Mouse (Mus musculus) heart, adult 8-10 months (tissue): Measurements from ENCODE around the gene 6820408C15Rik. TPM values are rescaled to one million over a fixed set of nuclear protein-coding genes. Genes with fewer than 3 reads are reported as not detected.
A peak's percentile ranks its signal among the peaks of the same experiment; 100 is the strongest.

ENCODE experiments used
- DNase-seq: peaks from one replicate; pipeline ENCODE4 v3.0.0; 2022; ENCODE audit warnings: low spot score
- total RNA-seq, 4 experiments: library from RNA; stranded (reverse); gene quantifications; 2 replicates each; pipeline ENCODE4 v1.2.4; 2022

6820408C15Rik gene
- total RNA-seq, result 1 to 10 TPM; 1.5 to 2.9 (median 2.3) TPM

DNA sequence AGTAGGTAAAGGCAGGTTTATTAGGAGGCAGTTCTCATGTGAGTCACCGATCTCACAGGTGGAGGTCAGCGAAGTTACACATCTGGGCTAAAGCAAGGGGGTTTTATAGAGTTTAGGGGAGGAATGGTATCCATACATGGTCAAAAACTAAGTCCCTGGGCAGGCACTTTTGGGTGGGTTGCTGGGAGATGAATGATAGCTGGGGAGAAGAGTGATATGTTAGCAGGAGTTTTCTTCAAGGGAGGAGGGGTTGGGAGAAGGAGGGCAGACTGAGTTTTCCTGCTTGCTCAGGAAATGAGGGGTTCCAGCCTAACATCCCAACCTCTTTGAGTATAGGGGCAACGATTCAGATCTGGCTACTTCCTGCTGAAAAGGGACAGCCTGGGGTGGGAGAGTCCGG lies at the start of gene 6820408C15Rik:
6820408C15Rik (plus strand) TSS at position 301 of the 400 bp plus-strand sequence.
- DNase-seq, result no peak

- DNase-seq, result no peak
Observed at GRCm38 (mm10) chr2:152367917-152368316, 47.5 kb upstream of the 6820408C15Rik start.

DNA sequence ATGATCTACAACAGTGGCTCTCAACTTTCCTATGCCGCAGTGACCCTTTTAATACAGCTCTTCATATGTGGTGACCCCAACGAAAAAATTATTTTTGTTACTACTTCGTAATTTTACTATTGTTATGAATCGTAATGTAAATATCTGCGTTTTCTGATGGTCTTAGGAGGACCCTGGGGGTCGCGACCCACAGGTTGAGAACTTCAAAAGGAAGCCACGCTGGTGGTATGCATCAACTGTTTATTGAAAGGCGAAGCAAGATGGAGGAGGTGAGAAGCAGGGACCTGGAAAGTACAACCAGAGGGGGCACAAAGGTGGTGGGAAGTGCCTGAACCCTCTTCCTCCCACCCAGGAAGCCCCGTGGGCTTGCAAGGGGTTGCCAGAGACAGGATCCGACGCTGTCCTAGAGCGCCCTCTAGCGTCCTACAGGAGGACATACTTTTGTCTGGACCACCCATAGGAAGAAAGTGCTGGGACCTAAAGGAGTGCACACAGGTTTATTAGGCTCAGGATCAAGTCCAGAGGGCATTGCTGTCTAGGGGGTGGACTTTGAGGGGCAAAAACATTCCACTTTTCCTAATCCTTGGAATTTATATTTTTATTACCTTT lies 46.8 kb upstream of the 6820408C15Rik start:
- peak; percentile 48 for DNase-seq

- DNase-seq, result no peak
Observed at GRCm38 (mm10) chr2:152372104-152372503, 43.3 kb upstream of the 6820408C15Rik start.

GRCm38 (mm10) chr2:152372661-152373060 lies 42.7 kb upstream of the 6820408C15Rik start:
- no peak for DNase-seq

DNA sequence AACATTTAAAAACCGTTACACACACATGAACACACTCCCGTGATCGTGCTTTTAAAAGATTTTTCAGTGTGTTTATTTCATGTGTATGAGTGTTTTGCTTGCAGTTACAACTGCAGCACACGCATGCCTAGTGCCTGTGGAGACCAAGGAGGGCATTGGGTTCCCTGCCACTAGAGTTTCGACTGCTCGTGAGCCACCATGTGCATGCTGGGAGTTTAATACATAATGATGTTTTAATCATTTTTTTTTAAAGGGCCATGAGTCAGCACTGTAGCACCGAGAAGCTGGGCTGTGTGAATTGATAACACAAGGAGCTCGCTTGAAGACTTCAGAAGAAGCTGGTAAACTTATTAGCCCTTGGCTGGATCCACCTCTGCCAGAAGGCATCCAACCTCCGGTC lies 41.8 kb upstream of the 6820408C15Rik start:
- no peak for DNase-seq

GRCm38 (mm10) chr2:152375652-152376344 lies 39.6 kb upstream of the 6820408C15Rik start:
- DNase-seq, result no peak

GRCm38 (mm10) chr2:152376345-152376741 lies 39.0 kb upstream of the 6820408C15Rik start, which contains the start of gene Nrsn2:
Nrsn2 (minus strand) TSS chr2:152376638.
- no peak for DNase-seq

GRCm38 (mm10) chr2:152384191-152384590 lies 31.2 kb upstream of the 6820408C15Rik start:
- DNase-seq, result no peak

GRCm38 (mm10) chr2:152392786-152393185 lies 22.6 kb upstream of the 6820408C15Rik start:
- DNase-seq, result no peak

GRCm38 (mm10) chr2:152393225-152394017 lies 22.0 kb upstream of the 6820408C15Rik start:
- DNase-seq, result no peak

- no peak for DNase-seq
Observed at GRCm38 (mm10) chr2:152395271-152395920, 20.0 kb upstream of the 6820408C15Rik start.

GRCm38 (mm10) chr2:152396110-152397003 lies 19.0 kb upstream of the 6820408C15Rik start:
- DNase-seq, result peak; percentile 77

GRCm38 (mm10) chr2:152397004-152397589 lies 18.3 kb upstream of the 6820408C15Rik start:
- DNase-seq, result no peak

DNA sequence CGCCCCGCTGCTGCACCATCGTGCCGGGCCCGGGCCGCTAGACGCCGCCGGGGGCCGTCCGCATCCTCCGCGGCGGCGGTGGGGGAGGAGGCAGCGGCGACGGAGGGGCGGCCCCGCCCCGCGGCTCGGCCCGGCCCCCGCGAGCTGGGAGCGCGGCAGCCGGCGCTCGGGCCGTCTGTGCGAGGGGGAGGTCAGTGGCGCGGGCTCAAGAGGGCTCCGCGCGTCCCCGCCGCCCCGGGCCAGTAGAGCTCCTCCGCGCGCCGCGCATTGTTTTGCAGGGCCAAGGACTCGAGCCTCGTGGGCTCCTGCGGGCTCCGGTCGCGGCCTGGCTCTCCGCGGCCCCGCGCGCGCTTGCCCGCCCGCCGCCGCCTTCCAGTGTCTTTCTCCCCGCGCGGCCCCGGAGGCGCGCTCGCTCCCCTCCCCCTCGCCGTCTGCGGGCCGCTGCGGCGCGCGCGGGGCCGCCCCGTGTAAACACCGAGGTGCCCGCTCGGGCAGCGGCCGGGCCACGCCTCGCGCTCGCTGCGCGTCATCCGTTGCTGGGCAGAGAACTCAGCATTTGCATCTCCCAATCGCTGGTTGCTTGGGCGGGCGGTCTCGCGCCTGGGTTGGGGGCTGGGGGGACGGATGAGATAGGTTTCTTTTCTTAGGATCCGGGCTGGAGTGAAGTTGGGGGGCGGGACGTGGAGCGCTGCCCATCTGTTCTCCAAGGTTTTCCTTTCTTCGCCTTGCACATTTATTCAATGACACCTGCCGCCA lies 17.5 kb upstream of the 6820408C15Rik start, which contains the start of gene Sox12:
Sox12 (minus strand) TSS at position 384 of the 756 bp plus-strand sequence.
- peak; percentile 93 for DNase-seq

GRCm38 (mm10) chr2:152398691-152399090 lies 16.7 kb upstream of the 6820408C15Rik start:
- DNase-seq, result peak; percentile 92

GRCm38 (mm10) chr2:152399122-152399542 lies 16.3 kb upstream of the 6820408C15Rik start:
- DNase-seq, result no peak

GRCm38 (mm10) chr2:152406126-152406525 lies 9.3 kb upstream of the 6820408C15Rik start:
- DNase-seq, result peak; percentile 91

DNA sequence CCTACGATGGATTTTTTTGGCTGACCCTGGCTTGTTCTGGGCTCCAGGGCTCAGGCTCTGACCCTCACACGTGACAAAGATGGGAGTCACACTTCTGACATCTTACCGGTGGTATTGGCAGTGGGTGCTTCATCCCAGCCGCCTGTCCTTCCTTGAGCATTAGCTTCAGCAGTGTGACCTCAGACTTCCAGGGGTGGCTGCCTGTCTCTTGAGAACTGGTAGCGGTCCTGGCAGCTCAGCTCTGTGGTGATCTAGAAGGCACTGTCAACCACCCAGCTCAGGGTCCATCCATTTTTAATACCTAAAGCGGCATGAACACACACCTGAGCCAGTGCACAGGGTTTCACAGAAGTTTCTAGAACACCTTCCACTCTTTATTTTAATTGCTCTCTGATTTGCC lies 5.6 kb upstream of the 6820408C15Rik start:
- no peak for DNase-seq
